Mouse (Mus musculus) neural tube, embryonic 13.5 days (tissue): ENCODE measurements around the gene Susd3. TPM values are rescaled to one million over a fixed set of nuclear protein-coding genes. Genes with fewer than 3 reads are reported as not detected.

ENCODE experiments used
- ATAC-seq: fragments of 200-750 bp; cut with Nextera tagmentation; 2 replicates; pipeline ENCODE4 v1.8.0; 2017; ENCODE audit warnings: low read depth, mild to moderate bottlenecking, moderate TSS enrichment, moderate library complexity
- H3K27ac ChIP-seq: fragments of 300-500 bp; sonication (generic); replicated peaks from 2 replicates; pipeline ENCODE4 v1.5.1; 2015; ENCODE audit warnings: moderate library complexity, mild to moderate bottlenecking, inconsistent platforms
- H3K27me3 ChIP-seq: fragments of 300-500 bp; sonication (generic); 2 replicates; pipeline ENCODE4 v1.6.1; 2015; ENCODE audit warnings: mild to moderate bottlenecking, inconsistent platforms
- H3K36me3 ChIP-seq: fragments of 300-500 bp; sonication (generic); 2 replicates; pipeline ENCODE4 v1.6.1; 2015; ENCODE audit warnings: mild to moderate bottlenecking, inconsistent platforms
- H3K4me1 ChIP-seq: fragments of 300-500 bp; sonication (generic); replicated peaks from 2 replicates; pipeline ENCODE4 v1.6.1; 2015; ENCODE audit warnings: inconsistent platforms
- H3K4me2 ChIP-seq: fragments of 300-500 bp; sonication (generic); 2 replicates; pipeline ENCODE4 v1.6.1; 2015; ENCODE audit warnings: inconsistent platforms, mild to moderate bottlenecking, moderate library complexity
- H3K4me3 ChIP-seq: fragments of 300-500 bp; sonication (generic); 2 replicates; pipeline ENCODE4 v1.5.1; 2015; ENCODE audit warnings: mild to moderate bottlenecking, inconsistent platforms
- H3K9ac ChIP-seq: fragments of 300-500 bp; sonication (generic); 2 replicates; pipeline ENCODE4 v1.6.1; 2015; ENCODE audit warnings: moderate library complexity, mild to moderate bottlenecking, inconsistent platforms
- H3K9me3 ChIP-seq: fragments of 300-500 bp; sonication (generic); 2 replicates; pipeline ENCODE4 v1.6.1; 2016; ENCODE audit warnings: inconsistent platforms
- WGBS: fragments of 180-500 bp; shearing (Covaris S2); methylation state at CpG from one replicate; pipeline ENCODE4 v1.1.7; 2015; 5-methylcytosine and 5-hydroxymethylcytosine counted together
- polyA plus RNA-seq: library from polyadenylated mRNA; unstranded; fragments of >200 nt; fragmentation: Nextera tagmentation; extraction: Ambion mirVana; gene quantifications from 2 replicates; pipeline ENCODE4 v1.2.1, GENCODE M21; 2015

Gene Susd3
- polyA plus RNA-seq, 1 experiment from 2014 or later = 1.1 TPM

DNA sequence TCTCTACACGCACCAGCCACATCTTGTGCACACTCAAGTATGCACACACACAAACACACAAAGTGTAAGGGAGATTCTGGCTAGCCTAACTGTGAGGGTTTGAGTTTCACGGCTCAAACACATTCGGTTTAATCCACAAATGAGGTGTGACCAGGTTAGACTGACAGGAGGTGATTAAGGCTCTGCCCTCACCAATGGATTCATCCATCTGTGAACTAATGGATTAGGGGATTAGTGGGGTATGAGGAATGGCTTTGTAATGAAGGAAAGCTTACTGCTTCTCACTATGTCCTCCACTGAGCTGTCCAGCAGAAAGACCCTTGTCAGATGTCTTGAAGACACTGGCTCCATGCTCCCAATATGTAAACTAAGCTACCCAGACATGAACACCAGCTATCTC, 29.9 kb downstream of the Susd3 start:
- WGBS = 52% methylated on average over 3 of the region's 3 CpGs
- H3K9ac ChIP-seq = no peak overlapping the region
- ATAC-seq = no peak
- no peak overlapping the region for H3K27ac ChIP-seq
- peaks cover 25% of the 10 kb centered on the region for H3K4me1 ChIP-seq
- no peak overlapping the region for H3K4me3 ChIP-seq
- peaks cover 26% of the 10 kb centered on the region for H3K27me3 ChIP-seq
- no peak overlapping the region for H3K4me2 ChIP-seq
- H3K9me3 ChIP-seq = no peaks in the 10 kb centered on the region
- no peaks in the 10 kb centered on the region for H3K36me3 ChIP-seq

DNA sequence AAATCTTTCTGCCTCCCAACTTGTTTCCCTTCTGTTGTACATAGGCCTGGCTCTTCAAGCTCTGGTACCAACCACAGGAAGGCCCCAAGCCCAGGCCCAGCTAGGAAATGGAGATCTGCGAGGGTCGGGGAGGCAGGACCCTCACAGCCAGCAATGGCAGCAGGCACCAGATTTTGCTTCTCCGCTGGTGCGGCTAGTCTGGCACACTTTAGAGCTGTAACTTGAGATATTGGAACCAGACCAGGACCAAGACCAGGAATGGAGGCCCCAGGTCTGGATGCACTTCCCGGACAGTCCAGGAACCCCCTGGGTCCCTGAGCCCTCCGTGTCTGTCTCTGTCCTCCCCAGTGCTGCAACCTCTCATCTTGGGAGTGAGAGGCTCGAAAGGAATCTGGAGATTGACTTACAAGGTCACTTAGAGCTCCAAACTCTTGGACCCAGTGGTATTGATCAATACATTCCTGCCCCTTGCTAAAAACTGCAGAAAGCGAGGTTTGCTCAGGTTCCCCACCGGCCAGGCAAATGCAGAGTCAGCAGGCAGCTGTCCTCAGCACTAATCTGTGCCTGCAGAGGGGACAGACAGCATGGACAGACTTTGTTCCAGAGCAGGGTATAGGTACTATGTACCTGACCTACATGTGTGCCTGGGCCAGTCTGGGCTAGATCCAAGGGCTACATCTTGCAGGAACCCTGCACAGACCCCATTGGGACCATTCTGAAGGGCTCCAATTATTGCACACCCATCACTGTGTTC, 31.5 kb downstream of the Susd3 start:
- Histone ChIP-seq H3K4me2 (no peak overlapping the region), H3K9me3 (no peaks in the 10 kb centered on the region), H3K27me3 (peaks cover 26% of the 10 kb centered on the region), H3K9ac (no peak overlapping the region), H3K4me3 (no peak overlapping the region), H3K27ac (no peak overlapping the region), H3K4me1 (peaks cover 35% of the 10 kb centered on the region), H3K36me3 (no peaks in the 10 kb centered on the region)
- no peak for ATAC-seq
- WGBS = 64% methylated on average over 9 of the region's 9 CpGs

DNA sequence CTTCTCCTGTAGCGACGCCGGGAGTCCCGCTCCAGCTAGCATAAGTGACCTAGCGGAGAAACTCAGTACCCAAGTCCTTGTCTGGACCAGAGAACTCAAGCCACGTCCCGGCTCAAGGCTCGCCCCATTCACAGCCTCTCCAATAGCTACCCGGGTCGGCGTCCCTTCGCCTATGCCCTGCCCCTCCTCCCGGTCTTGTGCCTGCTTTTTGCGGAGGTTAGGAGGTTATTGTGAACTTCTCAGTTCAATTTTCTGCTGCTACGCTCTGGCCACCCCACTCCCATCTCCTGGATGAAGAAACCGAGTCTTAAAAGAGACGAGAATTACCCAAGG, 32.3 kb downstream of the Susd3 start:
- Histone ChIP-seq H3K27me3 (peaks cover 26% of the 10 kb centered on the region), H3K4me3 (peak overlapping the region; percentile 69), H3K36me3 (no peaks in the 10 kb centered on the region), H3K27ac (no peak overlapping the region), H3K4me1 (peaks cover 43% of the 10 kb centered on the region), H3K9ac (peak overlapping the region; percentile 78), H3K9me3 (no peaks in the 10 kb centered on the region), H3K4me2 (peak overlapping the region; percentile 83)
- 2% methylated on average over 17 of the region's 17 CpGs for WGBS
- ATAC-seq = no peak

DNA sequence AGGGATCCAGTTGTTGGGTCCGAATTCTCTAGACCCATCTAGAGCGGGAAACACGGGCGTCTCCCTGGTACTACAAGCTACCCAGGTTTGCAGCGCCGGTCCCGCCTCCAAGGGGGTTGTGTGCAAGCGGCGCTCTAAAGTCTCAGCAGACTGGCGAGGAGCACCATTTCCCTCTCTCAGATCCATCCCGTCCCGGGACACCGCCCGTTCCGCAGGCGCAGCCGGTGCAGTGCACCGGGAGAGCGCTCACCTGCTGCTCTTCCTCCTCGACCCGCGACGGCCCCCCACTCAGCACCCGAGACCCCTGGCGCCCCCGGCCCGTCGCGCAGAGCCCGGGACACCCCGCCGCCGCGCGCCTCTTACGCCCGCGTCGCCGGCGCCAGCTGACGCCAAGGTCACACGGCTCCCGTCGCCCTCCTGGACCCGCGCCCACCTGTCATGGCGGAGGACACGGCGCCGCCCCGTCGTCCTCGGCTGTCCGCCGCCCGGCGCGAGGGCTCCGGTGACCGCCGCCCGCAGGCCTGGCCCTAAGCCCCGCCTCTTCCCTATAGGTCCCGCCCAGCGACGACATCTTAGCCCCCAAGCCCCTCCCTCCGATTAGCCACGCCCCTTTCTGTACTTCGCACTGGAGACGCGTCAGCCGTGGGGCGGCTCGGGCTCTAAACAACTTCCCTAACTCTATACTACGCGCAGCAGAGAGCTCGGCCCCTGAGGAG, 32.8 kb downstream of the Susd3 start, which contains the start of gene Card19:
TSS of gene Card19 (minus strand) at position 534 of the 716 bp plus-strand sequence.
- peak within 1 kb of the TSS; percentile 19; the same call in 1 of the 2 replicates for H3K27ac ChIP-seq
- H3K36me3 ChIP-seq = no peaks in the 10 kb centered on the region
- peaks cover 48% of the 10 kb centered on the region for H3K4me1 ChIP-seq
- peak; percentile 86 for ATAC-seq
- peak within 1 kb of the TSS; percentile 83 for H3K4me2 ChIP-seq
- under 1% methylated on average over 78 of the region's 78 CpGs for WGBS
- H3K9ac ChIP-seq = peak within 1 kb of the TSS; percentile 78
- peaks cover 26% of the 10 kb centered on the region for H3K27me3 ChIP-seq
- H3K9me3 ChIP-seq = no peaks in the 10 kb centered on the region
- H3K4me3 ChIP-seq = peak within 1 kb of the TSS; percentile 69

DNA sequence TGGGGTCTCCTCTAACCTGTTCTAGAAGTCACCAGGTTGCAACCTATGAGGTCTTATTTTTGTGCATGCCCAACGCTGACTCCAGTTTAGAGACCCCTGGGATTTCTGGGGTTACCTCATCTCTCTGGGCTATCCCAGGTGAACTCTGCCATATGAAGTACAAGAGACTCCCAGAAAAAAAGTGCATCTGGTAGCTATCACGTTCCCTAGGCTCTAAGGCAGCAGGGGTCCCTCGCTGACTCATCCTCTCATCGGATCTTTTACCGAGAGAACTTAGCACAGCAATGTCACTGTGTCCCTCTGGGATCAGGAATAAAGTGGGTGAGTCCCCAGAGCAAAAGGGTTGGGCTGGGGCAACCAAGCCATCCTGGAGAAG, 33.4 kb downstream of the Susd3 start:
- Histone ChIP-seq H3K9me3 (no peaks in the 10 kb centered on the region), H3K27me3 (peaks cover 26% of the 10 kb centered on the region), H3K27ac (peak overlapping the region; percentile 19; the same call in 1 of the 2 replicates), H3K4me3 (peak overlapping the region; percentile 69), H3K4me1 (peaks cover 48% of the 10 kb centered on the region), H3K36me3 (no peaks in the 10 kb centered on the region), H3K4me2 (peak overlapping the region; percentile 83), H3K9ac (peak overlapping the region; percentile 78)
- no peak for ATAC-seq
- WGBS = 9% methylated on average over 5 of the region's 5 CpGs

DNA sequence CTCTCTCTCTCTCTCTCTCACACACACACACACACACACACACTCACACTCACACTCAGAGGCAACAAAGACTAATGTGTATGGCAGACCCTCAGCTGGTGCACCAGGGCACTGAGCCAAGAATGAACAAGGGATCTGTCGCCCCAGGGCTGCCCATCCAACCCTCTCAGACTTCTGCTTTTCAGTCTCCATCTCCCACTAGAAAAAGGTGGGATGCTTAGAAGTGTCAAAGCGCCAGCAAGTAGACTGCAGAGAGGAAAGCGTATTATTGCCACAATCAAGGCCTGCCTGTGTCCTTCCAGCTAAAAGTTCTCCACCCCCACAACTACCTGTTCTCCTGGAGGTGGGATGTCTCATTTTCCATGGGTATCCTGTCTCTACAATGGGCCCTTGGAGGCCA, 34.1 kb downstream of the Susd3 start:
- H3K36me3 ChIP-seq = no peaks in the 10 kb centered on the region
- no peak overlapping the region for H3K9ac ChIP-seq
- ATAC-seq = no peak
- 64% methylated on average over 3 of the region's 3 CpGs for WGBS
- H3K27me3 ChIP-seq = peaks cover 26% of the 10 kb centered on the region
- H3K4me1 ChIP-seq = peaks cover 48% of the 10 kb centered on the region
- no peaks in the 10 kb centered on the region for H3K9me3 ChIP-seq
- peak overlapping the region; percentile 69 for H3K4me3 ChIP-seq
- H3K27ac ChIP-seq = peak overlapping the region; percentile 68; the same call in 1 of the 2 replicates
- H3K4me2 ChIP-seq = peak overlapping the region; percentile 83

- ATAC-seq = no peak
- 0 out of 2 replicates have a peak overlapping the region, but pooled peaks have one; percentile 4 for H3K4me2 ChIP-seq
Measured at GRCm38 (mm10) chr13:49213531-49213932, 35.0 kb downstream of the Susd3 start.

GRCm38 (mm10) chr13:49212711-49213500, 35.6 kb downstream of the Susd3 start:
- H3K4me2 ChIP-seq = no peak overlapping the region
- H3K27me3 ChIP-seq = peaks cover 26% of the 10 kb centered on the region
- no peak overlapping the region for H3K9ac ChIP-seq
- no peak for ATAC-seq
- H3K4me3 ChIP-seq = no peak overlapping the region
- no peaks in the 10 kb centered on the region for H3K36me3 ChIP-seq
- H3K27ac ChIP-seq = peak overlapping the region; percentile 68; the same call in 1 of the 2 replicates
- peaks cover 48% of the 10 kb centered on the region for H3K4me1 ChIP-seq
- 87% methylated on average over 4 of the region's 4 CpGs for WGBS
- H3K9me3 ChIP-seq = no peaks in the 10 kb centered on the region

More at GRCm38 (mm10) chr13:49213531-49213932, 35.0 kb downstream of the Susd3 start:
- H3K4me1 ChIP-seq = peaks cover 48% of the 10 kb centered on the region
- no peaks in the 10 kb centered on the region for H3K36me3 ChIP-seq
- H3K27ac ChIP-seq = peak overlapping the region; percentile 68; the same call in 1 of the 2 replicates
- 61% methylated on average over 4 of the region's 4 CpGs for WGBS
- H3K9me3 ChIP-seq = no peaks in the 10 kb centered on the region
- H3K4me3 ChIP-seq = no peak overlapping the region
- H3K27me3 ChIP-seq = peaks cover 26% of the 10 kb centered on the region
- H3K9ac ChIP-seq = 0 out of 2 replicates have a peak overlapping the region, but pooled peaks have one; percentile 31

DNA sequence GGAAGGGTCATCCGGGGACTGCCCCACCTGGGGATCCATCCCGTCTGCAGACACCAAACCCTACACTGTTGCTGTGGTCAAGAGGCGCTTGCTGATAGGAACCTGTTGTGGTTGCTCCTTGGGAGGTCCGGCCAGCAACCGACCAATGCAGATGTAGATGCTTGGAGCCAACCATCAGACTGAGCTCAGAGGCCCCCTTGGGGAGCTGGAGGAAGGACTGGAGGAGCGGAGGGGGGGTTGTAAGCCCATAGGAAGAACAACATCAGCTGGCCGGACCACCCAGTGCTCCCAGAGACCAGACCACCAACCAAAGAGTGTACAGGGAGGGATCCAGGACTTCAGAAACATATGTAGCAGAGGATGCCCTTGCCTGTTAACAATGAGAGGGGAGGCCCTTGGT, 39.2 kb downstream of the Susd3 start:
- Histone ChIP-seq H3K36me3 (no peaks in the 10 kb centered on the region), H3K27ac (no peak overlapping the region), H3K27me3 (no peaks in the 10 kb centered on the region; the same call in 1 of the 2 replicates), H3K9ac (no peak overlapping the region), H3K4me2 (no peak overlapping the region), H3K4me1 (peaks cover 38% of the 10 kb centered on the region), H3K4me3 (no peak overlapping the region), H3K9me3 (no peaks in the 10 kb centered on the region)
- WGBS = 71% methylated on average over 7 of the region's 7 CpGs
- ATAC-seq = no peak

DNA sequence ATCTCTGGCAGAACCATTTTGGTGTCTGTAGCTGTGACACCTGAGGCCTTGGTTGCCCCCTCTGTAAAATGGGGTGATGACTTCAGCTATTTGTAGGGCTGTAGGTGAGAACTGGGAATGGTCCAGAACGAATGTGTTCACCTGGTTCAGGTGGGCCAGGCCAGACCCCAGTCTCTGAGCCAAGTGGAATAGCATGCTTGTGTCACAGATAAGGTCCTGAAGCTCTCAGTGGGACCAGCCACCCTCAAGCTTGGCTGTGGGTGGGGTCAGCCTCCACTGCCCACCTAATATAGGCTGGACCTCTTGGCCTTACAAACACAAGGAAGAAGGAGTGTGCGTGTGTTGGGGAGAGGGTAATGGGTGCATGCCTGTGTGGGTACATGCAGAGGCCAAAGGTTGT, 42.2 kb downstream of the Susd3 start:
- H3K9me3 ChIP-seq = no peaks in the 10 kb centered on the region
- no peak for ATAC-seq
- H3K4me3 ChIP-seq = no peak overlapping the region
- no peak overlapping the region for H3K27ac ChIP-seq
- peak overlapping the region; percentile 8; the same call in 1 of the 2 replicates for H3K9ac ChIP-seq
- H3K36me3 ChIP-seq = no peaks in the 10 kb centered on the region
- no peaks in the 10 kb centered on the region for H3K27me3 ChIP-seq
- H3K4me1 ChIP-seq = peaks cover 15% of the 10 kb centered on the region
- WGBS = 100% methylated on average over 2 of the region's 2 CpGs
- no peak overlapping the region for H3K4me2 ChIP-seq

DNA sequence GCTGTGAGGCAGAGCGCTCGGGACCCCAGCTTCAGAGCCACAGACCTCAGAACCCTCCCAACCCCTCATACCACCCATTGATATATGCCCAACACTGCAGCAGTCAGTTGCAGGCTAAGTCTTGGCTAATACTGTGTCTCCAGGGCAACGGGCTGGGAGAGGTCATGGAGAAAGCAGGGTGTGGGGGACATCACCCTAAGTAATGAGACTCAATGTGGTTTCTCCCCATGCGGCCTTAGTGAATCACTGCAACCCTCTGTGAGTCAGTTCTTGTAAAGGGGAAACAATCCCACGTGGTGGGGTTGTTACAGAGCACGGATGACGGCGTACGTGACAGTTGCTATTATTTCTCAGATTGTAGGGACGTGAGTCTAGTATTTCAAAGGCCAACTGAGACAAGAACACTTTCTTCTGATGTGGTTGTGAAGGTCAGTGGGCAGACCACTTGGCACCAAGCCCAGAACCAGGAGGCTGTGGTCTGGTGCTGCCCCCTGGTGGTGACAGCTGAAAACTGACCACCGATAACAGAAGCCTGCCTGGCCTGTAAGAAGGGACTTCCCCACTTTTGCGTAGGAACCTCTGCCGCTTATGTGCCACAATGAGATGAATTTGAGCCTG, 43.0 kb downstream of the Susd3 start:
- ATAC-seq = peak; percentile 49; the same call in 1 of the 2 replicates
- WGBS = 39% methylated on average over 13 of the region's 13 CpGs
- H3K4me1 ChIP-seq = peaks cover 8% of the 10 kb centered on the region; the same call in 1 of the 2 replicates
- H3K27ac ChIP-seq = no peak overlapping the region
- no peaks in the 10 kb centered on the region for H3K27me3 ChIP-seq
- H3K36me3 ChIP-seq = no peaks in the 10 kb centered on the region
- H3K4me2 ChIP-seq = no peak overlapping the region
- H3K9ac ChIP-seq = no peak overlapping the region
- no peaks in the 10 kb centered on the region for H3K9me3 ChIP-seq
- H3K4me3 ChIP-seq = no peak overlapping the region
